Mouse (Mus musculus) left cerebral cortex, adult 8-10 months (tissue): ENCODE data around the gene Clcc1. TPM values are rescaled to one million over a fixed set of nuclear protein-coding genes. Genes with fewer than 3 reads are reported as not detected.

Experiments
- DNase-seq, 2 experiments: peaks; one replicate each; pipeline ENCODE4 v3.0.0; 2022; ENCODE audit warnings: low spot score in 2 of 2
- total RNA-seq, 4 experiments: library from RNA; stranded (reverse); gene quantifications; 2 replicates each; pipeline ENCODE4 v1.2.4; 2022

Gene Clcc1
- total RNA-seq, 4 experiments from 2014 or later, result 33.7 to 37.9 (median 35.7) TPM

- DNase-seq, result no peak
Observed at GRCm38 (mm10) chr3:108701256-108701655, 47.5 kb downstream of the Clcc1 start.

- DNase-seq, result no peak
Observed at GRCm38 (mm10) chr3:108702789-108703188, 49.1 kb downstream of the Clcc1 start.

- DNase-seq, result no peak
Observed at GRCm38 (mm10) chr3:108711296-108711695, 57.6 kb downstream of the Clcc1 start.

GRCm38 (mm10) chr3:108713065-108713675, 59.5 kb downstream of the Clcc1 start:
- no peak for DNase-seq

GRCm38 (mm10) chr3:108714837-108715236, 61.1 kb downstream of the Clcc1 start:
- no peak for DNase-seq

- no peak for DNase-seq
Observed at GRCm38 (mm10) chr3:108717896-108718502, 64.3 kb downstream of the Clcc1 start.

- DNase-seq, result no peak
Observed at GRCm38 (mm10) chr3:108719357-108719756, 65.6 kb downstream of the Clcc1 start.

GRCm38 (mm10) chr3:108719761-108720160, 66.0 kb downstream of the Clcc1 start:
- no peak for DNase-seq

- DNase-seq, result peak; percentile 26 to 28
Observed at GRCm38 (mm10) chr3:108721076-108721991, 67.6 kb downstream of the Clcc1 start.

GRCm38 (mm10) chr3:108722036-108722872, 68.5 kb downstream of the Clcc1 start, which contains the start of gene Gpsm2:
TSS of gene Gpsm2 (minus strand) at chr3:108722309.
- peak; percentile 88 to 92 for DNase-seq

- no peak for DNase-seq
Observed at GRCm38 (mm10) chr3:108726413-108726812, 72.7 kb downstream of the Clcc1 start.

GRCm38 (mm10) chr3:108727344-108727743, 73.6 kb downstream of the Clcc1 start:
- no peak for DNase-seq

GRCm38 (mm10) chr3:108727776-108728175, 74.1 kb downstream of the Clcc1 start:
- DNase-seq, result no peak

Other genes starting within 250 kb of the Clcc1 start
- gene Celsr2, start 238.4 kb upstream of the Clcc1 start, total RNA-seq, result 100 to 1,000 TPM; 145 to 152 (median 149) TPM
- gene Sars, start 208.7 kb upstream of the Clcc1 start, total RNA-seq, result 100 to 1,000 TPM; 234 to 244 (median 236) TPM
- 1 to 10 TPM; 2.2 to 3.5 (median 2.7) TPM for gene 1700013F07Rik, start 119.8 kb upstream of the Clcc1 start, total RNA-seq
- 10 to 100 TPM; 29.3 to 41.9 (median 35.1) TPM for gene 5330417C22Rik, start 117.4 kb upstream of the Clcc1 start, total RNA-seq
- 10 to 100 TPM; 46.4 to 52.3 (median 48.7) TPM for gene Tmem167b, start 91.4 kb upstream of the Clcc1 start, total RNA-seq
- 10 to 100 TPM; 21.8 to 24.8 (median 22.1) TPM for gene Taf13, start 82.2 kb upstream of the Clcc1 start, total RNA-seq
- 100 to 1,000 TPM; 114 to 149 (median 124) TPM for gene Wdr47, start 62.6 kb upstream of the Clcc1 start, total RNA-seq
- 10 to 100 TPM; 10.5 to 14.6 (median 10.7) TPM for gene Gpsm2, start 68.4 kb downstream of the Clcc1 start, total RNA-seq
- not detected for gene Aknad1, start 85.7 kb downstream of the Clcc1 start, total RNA-seq
- gene Stxbp3, start 186.6 kb downstream of the Clcc1 start, total RNA-seq, result 10 to 100 TPM; 25.3 to 32.4 (median 28.7) TPM
- gene Fndc7, start 236.1 kb downstream of the Clcc1 start, total RNA-seq, result under 1 TPM; 0.11 to 0.35 (median 0.14) TPM